Mouse (Mus musculus): ENCODE data around the gene Clec5a. TPM values are rescaled to one million over a fixed set of nuclear protein-coding genes. Genes with fewer than 3 reads are reported as not detected.

Gene Clec5a
- polyA plus RNA-seq, 1 experiment from 2014 or later = 1.1 TPM

DNA sequence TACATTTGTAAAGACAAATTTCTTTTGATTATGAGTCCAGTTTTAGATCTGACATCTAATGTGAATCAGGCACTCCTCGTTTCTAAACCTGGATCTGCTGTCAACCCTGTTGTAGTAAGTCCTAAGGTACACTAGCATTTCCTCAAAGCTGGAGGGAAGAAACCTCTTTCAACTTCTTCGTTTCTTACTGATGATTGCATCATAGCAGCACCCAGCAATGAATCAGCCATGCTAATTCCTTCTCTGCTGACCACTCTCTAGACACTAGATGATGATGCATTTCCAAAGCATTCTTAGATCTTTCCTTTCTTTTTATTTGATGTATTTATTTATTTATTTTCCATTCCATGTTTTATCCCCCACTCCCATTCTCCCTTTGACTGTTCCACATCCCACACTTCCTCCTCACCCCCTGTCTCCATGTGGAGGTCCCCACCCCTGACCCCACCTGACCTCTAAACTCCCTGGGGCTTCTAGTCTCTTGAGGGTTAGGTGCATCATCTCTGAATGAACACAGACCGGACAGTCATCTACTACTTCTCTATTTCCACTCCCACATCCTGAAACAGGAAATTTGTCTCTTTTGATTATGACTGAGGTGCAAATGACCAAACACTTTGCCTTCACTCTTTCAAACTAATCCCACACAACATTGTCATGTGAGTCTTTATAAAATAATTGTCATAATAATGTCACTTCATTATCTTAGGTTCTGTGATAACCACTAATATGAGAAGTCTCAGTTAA is 9.4 kb upstream of the Clec5a start:
- DNase-seq = no peak
- no peak overlapping the region for H3K4me2 ChIP-seq (ENCODE audit: low read length)
- H3K36me3 ChIP-seq (ENCODE audit: control insufficient read depth, insufficient read depth, low read length) = no peaks in the 10 kb centered on the region
- WGBS = 80% methylated on average over 3 of the region's 3 CpGs
- no peaks in the 10 kb centered on the region for H3K4me1 ChIP-seq (ENCODE audit: control insufficient read depth, insufficient read depth, low read length)
- H3K27ac ChIP-seq (replicated peaks; ENCODE audit: low read depth, low read length) = no peak overlapping the region
- H3K9ac ChIP-seq (replicated peaks; ENCODE audit: low read length) = no peak overlapping the region
- H3K4me3 ChIP-seq (replicated peaks; ENCODE audit: low read depth, low read length) = no peak overlapping the region
- H3K27me3 ChIP-seq (ENCODE audit: control insufficient read depth, insufficient read depth, low read length) = no peaks in the 10 kb centered on the region
- no peak for ATAC-seq (ENCODE audit: low FRiP score, low TSS enrichment)
- H3K9me3 ChIP-seq (ENCODE audit: control insufficient read depth, low read length) = no peaks in the 10 kb centered on the region

DNA sequence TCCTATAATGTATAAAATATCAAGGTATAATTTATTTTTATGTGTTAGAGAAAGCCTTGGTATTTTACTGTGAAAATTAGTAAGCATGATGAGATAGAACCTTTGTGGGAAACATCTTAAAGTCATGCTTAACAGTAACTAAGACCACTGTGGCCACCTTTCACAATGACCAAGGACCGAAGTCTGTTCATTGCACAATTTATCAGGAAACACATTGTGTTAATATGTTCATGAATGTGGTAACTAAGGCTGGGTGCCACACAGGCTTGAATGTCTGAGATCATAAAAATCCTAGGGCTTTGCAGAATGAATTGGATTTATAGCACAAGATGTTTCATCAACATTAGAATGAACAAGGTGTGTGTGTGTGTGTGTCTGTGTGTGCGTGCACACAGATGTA is 2.7 kb upstream of the Clec5a start:
- Histone ChIP-seq H3K4me3 (replicated peaks; ENCODE audit: low read depth, low read length) (no peak overlapping the region), H3K27me3 (ENCODE audit: control insufficient read depth, insufficient read depth, low read length) (no peaks in the 10 kb centered on the region), H3K9me3 (ENCODE audit: control insufficient read depth, low read length) (no peaks in the 10 kb centered on the region), H3K4me1 (ENCODE audit: control insufficient read depth, insufficient read depth, low read length) (no peaks in the 10 kb centered on the region), H3K9ac (replicated peaks; ENCODE audit: low read length) (no peak overlapping the region), H3K27ac (replicated peaks; ENCODE audit: low read depth, low read length) (no peak overlapping the region), H3K36me3 (ENCODE audit: control insufficient read depth, insufficient read depth, low read length) (no peaks in the 10 kb centered on the region), H3K4me2 (ENCODE audit: low read length) (no peak overlapping the region)
- WGBS = 94% methylated on average over 2 of the region's 2 CpGs
- ATAC-seq (ENCODE audit: low FRiP score, low TSS enrichment) (no peak), DNase-seq (no peak)

DNA sequence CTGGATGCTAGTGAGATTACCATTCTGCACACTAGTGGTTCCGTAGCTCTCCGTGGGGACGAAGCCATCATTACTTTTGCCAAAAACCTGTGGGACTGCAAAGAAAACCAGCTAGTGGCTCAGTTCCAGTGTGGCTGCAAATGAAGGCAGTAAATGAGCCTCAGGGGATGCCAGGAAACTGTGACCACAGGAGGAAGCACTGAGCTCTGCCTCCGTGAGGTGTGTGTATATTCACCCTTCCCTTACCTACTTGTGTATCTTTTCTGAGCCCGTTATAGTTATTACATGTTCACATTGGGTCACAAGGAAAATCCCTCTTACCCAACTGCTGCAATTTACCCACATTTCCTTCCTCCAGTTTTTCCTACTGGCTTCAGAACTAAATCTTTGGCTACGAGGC is 1.3 kb downstream of the Clec5a start:
- H3K27me3 ChIP-seq (ENCODE audit: control insufficient read depth, insufficient read depth, low read length) = no peaks in the 10 kb centered on the region
- no peak overlapping the region for H3K4me3 ChIP-seq (replicated peaks; ENCODE audit: low read depth, low read length)
- H3K4me1 ChIP-seq (ENCODE audit: control insufficient read depth, insufficient read depth, low read length) = no peaks in the 10 kb centered on the region
- no peak overlapping the region for H3K4me2 ChIP-seq (ENCODE audit: low read length)
- ATAC-seq (ENCODE audit: low FRiP score, low TSS enrichment) = no peak
- 93% methylated on average over 6 of the region's 6 CpGs for WGBS
- no peak for DNase-seq
- H3K27ac ChIP-seq (replicated peaks; ENCODE audit: low read depth, low read length) = no peak overlapping the region
- H3K36me3 ChIP-seq (ENCODE audit: control insufficient read depth, insufficient read depth, low read length) = no peaks in the 10 kb centered on the region
- H3K9me3 ChIP-seq (ENCODE audit: control insufficient read depth, low read length) = no peaks in the 10 kb centered on the region
- H3K9ac ChIP-seq (replicated peaks; ENCODE audit: low read length) = no peak overlapping the region

DNA sequence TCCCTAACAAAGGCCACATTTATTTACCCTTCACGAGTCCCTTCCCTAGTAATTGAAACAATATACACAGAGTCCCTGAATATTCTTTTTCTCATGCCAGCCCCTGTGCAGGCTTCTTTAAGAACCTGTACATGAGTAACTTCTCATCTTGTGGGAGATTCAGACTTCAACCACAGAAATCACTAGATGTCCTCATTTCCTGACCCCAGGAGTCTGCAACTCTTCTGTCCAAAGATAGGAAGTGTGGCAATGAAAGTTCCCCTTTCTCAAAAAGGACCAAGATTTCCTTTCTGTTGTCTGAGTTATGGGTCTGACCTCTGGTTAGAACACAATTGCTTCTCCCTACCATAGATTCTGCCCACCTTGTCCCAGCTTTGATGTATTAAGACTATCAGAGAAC is 9.3 kb downstream of the Clec5a start:
- Histone ChIP-seq H3K4me2 (ENCODE audit: low read length) (no peak overlapping the region), H3K4me3 (replicated peaks; ENCODE audit: low read depth, low read length) (no peak overlapping the region), H3K27ac (replicated peaks; ENCODE audit: low read depth, low read length) (no peak overlapping the region), H3K36me3 (ENCODE audit: control insufficient read depth, insufficient read depth, low read length) (no peaks in the 10 kb centered on the region), H3K27me3 (ENCODE audit: control insufficient read depth, insufficient read depth, low read length) (no peaks in the 10 kb centered on the region), H3K9ac (replicated peaks; ENCODE audit: low read length) (no peak overlapping the region), H3K9me3 (ENCODE audit: control insufficient read depth, low read length) (no peaks in the 10 kb centered on the region), H3K4me1 (ENCODE audit: control insufficient read depth, insufficient read depth, low read length) (no peaks in the 10 kb centered on the region)
- WGBS = 85% methylated on average over 1 of the region's 1 CpGs
- DNase-seq (no peak), ATAC-seq (ENCODE audit: low FRiP score, low TSS enrichment) (no peak)

- WGBS = 86% methylated on average over 3 of the region's 3 CpGs
- Histone ChIP-seq H3K27me3 (ENCODE audit: control insufficient read depth, insufficient read depth, low read length) (no peaks in the 10 kb centered on the region), H3K27ac (replicated peaks; ENCODE audit: low read depth, low read length) (no peak overlapping the region), H3K4me3 (replicated peaks; ENCODE audit: low read depth, low read length) (no peak overlapping the region), H3K4me2 (ENCODE audit: low read length) (no peak overlapping the region), H3K36me3 (ENCODE audit: control insufficient read depth, insufficient read depth, low read length) (no peaks in the 10 kb centered on the region), H3K4me1 (ENCODE audit: control insufficient read depth, insufficient read depth, low read length) (no peaks in the 10 kb centered on the region), H3K9me3 (ENCODE audit: control insufficient read depth, low read length) (no peaks in the 10 kb centered on the region), H3K9ac (replicated peaks; ENCODE audit: low read length) (no peak overlapping the region)
- DNase-seq (no peak), ATAC-seq (ENCODE audit: low FRiP score, low TSS enrichment) (no peak)
Observed at GRCm38 (mm10) chr6:40573618-40574017, 12.0 kb downstream of the Clec5a start.

- Histone ChIP-seq H3K4me1 (ENCODE audit: control insufficient read depth, insufficient read depth, low read length) (no peaks in the 10 kb centered on the region), H3K27me3 (ENCODE audit: control insufficient read depth, insufficient read depth, low read length) (no peaks in the 10 kb centered on the region), H3K9me3 (ENCODE audit: control insufficient read depth, low read length) (no peaks in the 10 kb centered on the region), H3K27ac (replicated peaks; ENCODE audit: low read depth, low read length) (no peak within 1 kb of the TSS), H3K4me2 (ENCODE audit: low read length) (no peak within 1 kb of the TSS), H3K36me3 (ENCODE audit: control insufficient read depth, insufficient read depth, low read length) (no peaks in the 10 kb centered on the region), H3K9ac (replicated peaks; ENCODE audit: low read length) (no peak within 1 kb of the TSS), H3K4me3 (replicated peaks; ENCODE audit: low read depth, low read length) (no peak within 1 kb of the TSS)
- DNase-seq (no peak), ATAC-seq (ENCODE audit: low FRiP score, low TSS enrichment) (no peak)
- 93% methylated on average over 3 of the region's 3 CpGs for WGBS
Observed at GRCm38 (mm10) chr6:40569187-40569586, 16.4 kb downstream of the Clec5a start, which contains the start of gene Olfr460. Olfr460 (plus strand) TSS chr6:40569487.

DNA sequence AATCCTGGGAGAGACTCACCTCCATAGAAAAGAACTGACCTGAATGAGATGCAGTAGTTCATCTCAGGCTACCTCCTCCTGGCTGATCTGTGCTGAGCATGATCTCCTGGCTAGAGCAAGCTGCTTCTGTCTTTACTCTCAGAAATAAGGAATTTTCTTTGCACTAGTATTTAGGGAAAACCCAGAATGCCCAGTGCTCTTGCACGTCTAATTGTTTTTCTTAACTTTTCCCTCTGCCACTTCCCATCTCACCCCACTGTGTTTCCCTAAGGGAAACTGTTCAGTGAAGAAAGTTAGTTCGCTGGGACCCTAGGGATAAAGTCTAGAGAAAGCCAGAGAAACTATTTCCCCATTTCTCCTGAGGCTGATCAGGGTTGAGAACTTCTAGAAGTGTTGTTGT is 30.7 kb downstream of the Clec5a start, which contains the start of gene Olfr461:
Gene Olfr461 (minus strand): TSS at position 101 of the 400 bp plus-strand sequence.
- ATAC-seq (ENCODE audit: low FRiP score, low TSS enrichment) (no peak), DNase-seq (no peak)
- H3K4me3 ChIP-seq (replicated peaks; ENCODE audit: low read depth, low read length) = no peak within 1 kb of the TSS
- H3K9ac ChIP-seq (replicated peaks; ENCODE audit: low read length) = no peak within 1 kb of the TSS
- no peak within 1 kb of the TSS for H3K27ac ChIP-seq (replicated peaks; ENCODE audit: low read depth, low read length)
- H3K9me3 ChIP-seq (ENCODE audit: control insufficient read depth, low read length) = no peaks in the 10 kb centered on the region
- no peaks in the 10 kb centered on the region for H3K27me3 ChIP-seq (ENCODE audit: control insufficient read depth, insufficient read depth, low read length)
- no peaks in the 10 kb centered on the region for H3K36me3 ChIP-seq (ENCODE audit: control insufficient read depth, insufficient read depth, low read length)
- no peaks in the 10 kb centered on the region for H3K4me1 ChIP-seq (ENCODE audit: control insufficient read depth, insufficient read depth, low read length)
- H3K4me2 ChIP-seq (ENCODE audit: low read length) = no peak within 1 kb of the TSS
- 83% methylated on average over 2 of the region's 2 CpGs for WGBS

- DNase-seq (no peak), ATAC-seq (ENCODE audit: low FRiP score, low TSS enrichment) (no peak)
- H3K9me3 ChIP-seq (ENCODE audit: control insufficient read depth, low read length) = no peaks in the 10 kb centered on the region
- 81% methylated on average over 10 of the region's 10 CpGs for WGBS
- no peak overlapping the region for H3K27ac ChIP-seq (replicated peaks; ENCODE audit: low read depth, low read length)
- no peaks in the 10 kb centered on the region for H3K36me3 ChIP-seq (ENCODE audit: control insufficient read depth, insufficient read depth, low read length)
- H3K9ac ChIP-seq (replicated peaks; ENCODE audit: low read length) = no peak overlapping the region
- no peaks in the 10 kb centered on the region for H3K27me3 ChIP-seq (ENCODE audit: control insufficient read depth, insufficient read depth, low read length)
- H3K4me3 ChIP-seq (replicated peaks; ENCODE audit: low read depth, low read length) = no peak overlapping the region
- no peak overlapping the region for H3K4me2 ChIP-seq (ENCODE audit: low read length)
- no peaks in the 10 kb centered on the region for H3K4me1 ChIP-seq (ENCODE audit: control insufficient read depth, insufficient read depth, low read length)
Observed at GRCm38 (mm10) chr6:40544690-40545089, 40.9 kb downstream of the Clec5a start.
